Mouse (Mus musculus) 416B (cell line): ENCODE data around the gene Adgrl1.

Experiments used
- DNase-seq: peaks from one replicate; pipeline ENCODE4 v3.0.0; 2011; ENCODE audit warnings: low read depth

The Adgrl1 gene

GRCm38 (mm10) chr8:83899363-83900252 lies at the start of gene Adgrl1:
Adgrl1 (plus strand) TSS chr8:83900105.
- peak; percentile 96 for DNase-seq

GRCm38 (mm10) chr8:83852329-83852728 lies 47.6 kb upstream of the Adgrl1 start:
- no peak for DNase-seq

GRCm38 (mm10) chr8:83853323-83854050 lies 46.4 kb upstream of the Adgrl1 start:
- no peak for DNase-seq

DNA sequence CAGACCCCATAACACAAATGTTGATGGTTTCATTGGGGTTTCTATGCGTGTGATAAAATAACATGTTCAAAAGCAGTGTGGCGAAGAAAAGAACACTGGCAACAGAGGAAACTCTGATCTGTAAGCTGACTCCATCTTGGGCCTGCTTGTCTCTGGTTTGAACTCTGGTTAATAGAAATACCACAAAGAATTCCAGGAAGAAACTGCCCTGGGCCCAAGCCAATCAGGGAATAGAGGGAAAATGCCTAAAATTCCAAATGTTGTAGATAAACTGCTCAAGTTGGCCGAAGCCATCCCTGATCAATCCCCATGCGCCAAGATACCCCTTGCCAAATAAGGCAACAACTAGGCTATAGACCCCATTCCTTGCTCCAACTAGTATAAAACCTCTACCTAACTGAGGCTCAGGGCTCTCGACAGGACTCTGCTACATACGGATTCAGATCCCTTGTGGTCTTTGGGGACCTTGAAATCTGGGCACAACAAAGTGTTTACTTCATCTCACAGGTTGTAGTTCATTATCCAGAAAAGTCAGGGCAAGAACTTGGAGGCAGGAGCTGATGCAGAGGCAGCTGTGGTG lies 43.3 kb upstream of the Adgrl1 start:
- no peak for DNase-seq

DNA sequence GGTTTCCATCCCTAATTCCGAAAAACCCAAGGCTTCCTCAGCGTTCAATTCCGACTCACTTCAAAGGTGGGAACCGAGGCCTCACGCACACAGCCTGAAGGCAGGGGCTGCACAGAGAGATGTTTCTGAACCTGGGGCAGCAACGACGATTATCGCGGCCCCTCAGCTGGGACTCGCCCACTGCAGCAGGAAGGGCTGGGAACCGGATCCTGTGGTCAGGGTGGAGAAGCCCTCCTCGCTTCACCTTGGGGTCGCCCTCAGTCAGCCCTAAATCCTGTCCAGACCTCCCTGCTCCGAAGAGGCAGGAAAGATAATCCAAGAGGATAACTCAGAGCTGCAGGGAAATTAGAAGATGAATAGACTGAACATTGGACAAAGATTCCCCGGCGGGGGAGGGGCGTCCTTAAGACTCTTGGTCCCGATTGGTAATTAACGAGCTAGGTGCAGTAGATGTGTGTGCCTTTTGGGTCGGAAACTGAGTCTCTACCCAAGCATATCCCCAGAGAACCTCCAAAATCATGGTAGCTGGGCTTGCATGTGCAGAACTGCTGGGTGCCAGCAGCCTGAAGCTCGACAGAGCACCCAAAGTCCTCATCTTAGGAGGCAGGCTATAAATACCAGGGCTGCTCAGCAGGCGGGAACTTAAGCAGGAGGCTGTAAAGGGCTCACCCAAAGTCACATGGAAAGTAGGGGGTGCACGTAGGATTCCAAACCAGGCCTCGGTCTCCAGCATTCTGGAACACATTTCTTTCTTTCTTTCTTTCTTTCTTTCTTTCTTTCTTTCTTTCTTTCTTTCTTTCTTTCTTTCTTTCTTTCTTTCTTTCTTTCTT lies 37.3 kb upstream of the Adgrl1 start:
- no peak for DNase-seq

DNA sequence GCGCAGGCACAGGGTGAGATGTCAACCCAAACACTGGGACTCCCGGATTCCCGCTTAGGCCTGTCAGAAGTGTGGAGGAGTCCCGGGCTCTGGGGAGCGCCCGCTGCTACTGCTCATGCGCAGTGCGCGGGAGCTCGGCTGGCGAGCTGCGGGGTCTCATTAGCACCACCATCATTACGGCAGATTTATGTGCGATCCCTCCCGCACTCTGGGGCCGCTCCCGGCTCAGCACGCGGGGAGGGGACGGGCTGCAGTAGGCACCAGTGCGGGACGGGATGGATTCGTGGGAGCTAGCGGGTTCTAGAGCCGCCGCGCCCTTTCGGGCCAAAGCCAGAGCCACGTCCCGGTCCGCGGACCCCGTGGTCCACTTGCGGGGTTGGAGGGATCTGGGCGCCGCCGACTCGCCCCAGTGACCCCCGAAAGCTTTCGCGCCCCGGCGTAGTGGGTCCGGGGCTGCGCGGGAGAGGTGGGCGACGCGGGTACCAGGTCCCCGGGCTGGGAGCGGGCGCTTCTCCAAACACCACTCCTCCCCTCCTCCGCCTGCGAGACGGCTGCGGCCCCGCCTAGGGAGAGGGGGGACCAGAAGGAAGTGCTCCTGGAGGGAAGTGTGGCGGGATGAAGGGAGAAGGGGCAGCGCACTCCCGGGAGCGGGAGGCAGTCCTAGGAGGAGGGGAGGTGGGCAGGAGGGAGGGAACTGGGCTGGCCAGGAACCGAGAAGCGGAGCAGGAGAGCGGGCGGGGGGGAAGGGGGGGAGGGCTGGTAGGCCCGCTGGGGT lies 24.8 kb upstream of the Adgrl1 start:
- DNase-seq: no peak

- DNase-seq: no peak
Measured at GRCm38 (mm10) chr8:83875656-83876040, 24.3 kb upstream of the Adgrl1 start.

DNA sequence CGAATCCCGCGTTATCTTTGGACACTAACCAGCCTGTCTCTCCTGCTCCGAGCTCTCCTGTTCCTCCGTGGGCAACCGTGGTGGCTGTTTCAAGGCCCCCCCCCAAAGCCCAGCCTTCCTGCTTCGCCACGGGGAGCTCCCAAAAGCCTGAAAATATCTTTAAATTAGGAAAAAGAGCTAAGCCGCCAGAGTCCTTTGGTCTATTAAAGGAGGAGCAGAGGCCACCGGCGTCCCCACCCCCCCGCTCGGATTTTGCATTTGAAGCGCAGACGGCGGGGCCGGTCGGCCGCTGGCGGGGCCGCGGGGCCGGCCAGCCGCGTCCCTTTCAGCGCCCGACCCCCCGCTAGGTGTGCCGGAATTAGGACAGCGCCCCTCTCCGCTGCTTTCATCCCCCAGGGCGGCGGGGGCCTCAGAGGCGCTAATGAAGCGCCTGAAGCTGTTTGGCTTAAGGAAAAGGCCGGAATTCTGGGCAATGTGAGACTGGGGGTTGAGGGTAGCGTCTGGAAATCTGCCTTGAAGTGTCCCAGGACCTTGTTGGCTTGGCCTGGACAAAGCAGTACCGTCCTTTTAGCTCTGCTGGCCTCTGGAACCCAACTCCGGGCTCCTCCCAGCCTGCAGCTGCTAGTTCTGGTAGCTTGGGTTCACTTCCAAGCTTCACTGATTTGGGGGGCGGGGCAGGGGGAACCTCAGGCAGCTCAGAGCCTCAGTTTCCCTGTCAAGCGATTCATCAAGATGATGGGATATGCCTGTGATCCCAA lies 23.6 kb upstream of the Adgrl1 start:
- no peak for DNase-seq

- no peak for DNase-seq
Measured at GRCm38 (mm10) chr8:83876838-83877223, 23.1 kb upstream of the Adgrl1 start.

DNA sequence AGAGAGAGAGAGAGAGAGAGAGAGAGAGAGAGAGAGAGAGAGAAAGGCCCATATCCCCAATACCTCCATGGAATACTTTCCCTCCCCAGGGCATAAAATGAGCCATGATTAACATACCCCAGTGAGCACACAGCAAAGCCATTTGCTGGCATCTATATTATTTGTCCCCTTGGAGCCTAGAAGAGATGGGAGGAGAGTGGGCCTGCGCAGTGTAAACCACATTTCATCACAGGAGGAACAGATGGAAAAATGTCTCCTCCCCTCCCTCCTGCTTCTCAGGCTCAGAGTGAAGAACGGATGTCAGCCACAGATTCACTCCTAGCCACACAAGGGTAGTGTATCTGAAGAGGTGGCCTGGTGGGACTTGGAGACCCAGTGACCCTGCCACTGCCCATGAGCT lies 11.5 kb upstream of the Adgrl1 start:
- DNase-seq: no peak

GRCm38 (mm10) chr8:83892061-83892460 lies 7.8 kb upstream of the Adgrl1 start:
- DNase-seq: no peak

DNA sequence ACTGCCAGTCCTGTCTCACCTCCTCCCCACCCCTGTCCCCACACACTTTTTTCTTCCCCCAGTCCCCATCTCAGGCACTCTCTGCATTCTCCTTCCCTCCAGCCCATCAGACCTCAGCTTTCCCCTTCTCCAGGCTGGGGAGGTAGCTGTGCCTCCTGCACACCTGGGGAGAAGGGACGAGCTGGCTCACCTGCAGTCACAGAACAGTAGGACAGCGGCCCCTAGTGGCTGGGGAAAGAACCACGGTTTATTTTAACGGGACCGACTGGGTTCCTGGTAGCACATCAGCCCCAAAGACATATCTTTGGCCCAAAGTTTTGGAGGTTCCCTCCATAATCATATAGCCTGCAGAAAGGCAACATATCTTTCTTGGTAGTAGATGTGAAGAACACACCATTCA lies 6.0 kb upstream of the Adgrl1 start:
- DNase-seq: peak; percentile 58

DNA sequence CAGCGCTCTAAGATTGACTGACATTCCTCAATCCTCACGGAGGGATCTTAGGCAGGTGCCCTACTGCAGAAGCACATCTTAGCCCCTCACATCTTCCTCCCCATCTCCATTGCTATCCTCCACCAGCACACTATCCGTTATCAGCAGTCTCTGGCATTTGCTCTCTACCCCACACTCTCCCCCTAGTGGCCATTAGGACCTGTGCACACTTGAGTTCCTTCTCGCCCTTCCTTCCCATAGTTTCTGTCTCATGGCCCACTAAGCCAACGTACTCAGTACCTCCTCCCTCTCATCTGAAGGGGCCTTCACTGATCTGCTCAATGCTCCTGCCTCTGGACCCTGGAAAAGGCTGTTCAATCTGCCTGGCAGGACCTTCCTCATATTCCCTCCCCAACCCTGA lies 4.0 kb upstream of the Adgrl1 start:
- peak; percentile 76 for DNase-seq

GRCm38 (mm10) chr8:83896461-83896860 lies 3.4 kb upstream of the Adgrl1 start:
- DNase-seq: no peak

DNA sequence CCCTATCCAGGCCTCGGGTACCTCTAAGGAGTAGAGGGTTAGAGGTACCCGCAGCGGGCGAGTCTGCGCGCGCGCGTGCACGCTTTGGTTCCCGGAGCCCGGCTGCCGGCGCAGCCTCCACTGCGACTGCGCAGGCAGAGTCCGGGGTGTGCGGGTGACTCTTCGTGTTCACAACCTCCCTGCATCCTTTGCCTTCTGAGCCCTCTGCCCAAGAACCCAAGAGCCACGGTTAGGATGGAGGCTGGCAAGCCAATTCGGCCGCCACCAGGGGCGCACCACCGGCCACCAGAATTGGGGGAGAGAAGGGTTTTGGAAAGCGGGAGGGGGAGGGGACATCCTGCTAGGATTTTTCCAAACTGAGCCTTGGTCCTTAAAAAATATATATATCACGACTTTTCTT lies 2.7 kb upstream of the Adgrl1 start:
- no peak for DNase-seq

DNA sequence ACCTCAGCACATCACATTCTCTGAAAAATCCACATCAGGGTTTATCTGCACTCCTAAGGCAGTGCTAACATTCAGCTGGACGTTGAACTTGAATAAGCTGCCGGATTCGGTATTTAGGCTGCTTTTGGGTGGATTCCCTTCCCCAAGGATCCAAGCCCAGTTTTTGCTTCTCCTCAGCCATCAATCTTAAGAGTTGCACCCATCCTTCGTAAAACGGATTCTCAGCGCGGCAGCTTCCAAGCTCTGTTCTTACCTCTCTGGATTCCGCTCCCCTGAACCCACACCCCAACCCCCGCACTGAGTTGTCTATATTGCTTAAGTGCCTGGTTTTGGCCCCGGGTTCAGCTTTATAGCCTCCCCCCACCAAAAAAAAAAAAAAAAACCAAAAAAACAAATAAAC lies 1.4 kb upstream of the Adgrl1 start:
- peak; percentile 46 for DNase-seq

- peak; percentile 90 for DNase-seq
Measured at GRCm38 (mm10) chr8:83898985-83899362, 931 bp upstream of the Adgrl1 start.

- no peak for DNase-seq
Measured at GRCm38 (mm10) chr8:83900266-83900956, 506 bp downstream of the Adgrl1 start.

- DNase-seq: no peak
Measured at GRCm38 (mm10) chr8:83900957-83901270, 1.0 kb downstream of the Adgrl1 start.
